Mouse (Mus musculus): Measurements from ENCODE around the gene Adgrg3. TPM values are rescaled to one million over a fixed set of nuclear protein-coding genes. Genes with fewer than 3 reads are reported as not detected.
A peak's percentile ranks its signal among the peaks of the same experiment; 100 is the strongest.

Gene Adgrg3
- polyA plus RNA-seq (2015; fragmentation: Nextera tagmentation; extraction: Ambion mirVana), result 3.0 and 3.3 TPM in 2 replicates

GRCm38 (mm10) chr8:95017451-95017850 is at the start of gene Adgrg3:
Adgrg3 (plus strand) TSS chr8:95017692.
- 74% methylated on average over 11 of the region's 11 CpGs for WGBS
- Histone ChIP-seq H3K4me2 (replicated peaks) (no peak within 1 kb of the TSS), H3K36me3 (no peaks in the 10 kb centered on the region), H3K27ac (no peak within 1 kb of the TSS), H3K4me1 (no peaks in the 10 kb centered on the region), H3K27me3 (no peaks in the 10 kb centered on the region), H3K4me3 (no peak within 1 kb of the TSS), H3K9ac (no peak within 1 kb of the TSS), H3K9me3 (no peaks in the 10 kb centered on the region)
- ATAC-seq (ENCODE audit: low FRiP score, low read depth), result no peak

GRCm38 (mm10) chr8:94973270-94973669 is 44.2 kb upstream of the Adgrg3 start:
- Histone ChIP-seq H3K9me3 (no peaks in the 10 kb centered on the region), H3K4me1 (peaks cover 17% of the 10 kb centered on the region), H3K4me3 (no peak overlapping the region), H3K27me3 (peaks cover 21% of the 10 kb centered on the region), H3K9ac (no peak overlapping the region), H3K36me3 (no peaks in the 10 kb centered on the region), H3K4me2 (replicated peaks) (no peak overlapping the region), H3K27ac (no peak overlapping the region)
- no peak for ATAC-seq (ENCODE audit: low FRiP score, low read depth)
- WGBS, result 84% methylated on average over 9 of the region's 9 CpGs

GRCm38 (mm10) chr8:94973786-94974185 is 43.7 kb upstream of the Adgrg3 start:
- Histone ChIP-seq H3K9ac (no peak overlapping the region), H3K4me3 (no peak overlapping the region), H3K4me2 (replicated peaks) (no peak overlapping the region), H3K9me3 (no peaks in the 10 kb centered on the region), H3K27me3 (peaks cover 22% of the 10 kb centered on the region), H3K36me3 (no peaks in the 10 kb centered on the region), H3K27ac (no peak overlapping the region), H3K4me1 (peaks cover 20% of the 10 kb centered on the region)
- 89% methylated on average over 9 of the region's 9 CpGs for WGBS
- ATAC-seq (ENCODE audit: low FRiP score, low read depth), result no peak

- 38% methylated on average over 7 of the region's 7 CpGs for WGBS
- no peaks in the 10 kb centered on the region for H3K9me3 ChIP-seq
- H3K4me3 ChIP-seq, result no peak within 1 kb of the TSS
- no peak for ATAC-seq (ENCODE audit: low FRiP score, low read depth)
- peaks cover 20% of the 10 kb centered on the region for H3K4me1 ChIP-seq
- H3K36me3 ChIP-seq, result no peaks in the 10 kb centered on the region
- H3K4me2 ChIP-seq (replicated peaks), result no peak within 1 kb of the TSS
- H3K27ac ChIP-seq, result no peak within 1 kb of the TSS
- H3K9ac ChIP-seq, result no peak within 1 kb of the TSS
- peaks cover 22% of the 10 kb centered on the region for H3K27me3 ChIP-seq
Observed at GRCm38 (mm10) chr8:94974467-94975165, 42.9 kb upstream of the Adgrg3 start, which contains the start of gene Adgrg1. Adgrg1 (plus strand) TSS chr8:94974751.

GRCm38 (mm10) chr8:94976651-94977417 is 40.7 kb upstream of the Adgrg3 start:
- peak overlapping the region; percentile 30 for H3K4me3 ChIP-seq
- peak; percentile 29; the same call in 1 of the 2 replicates for ATAC-seq (ENCODE audit: low FRiP score, low read depth)
- no peaks in the 10 kb centered on the region for H3K9me3 ChIP-seq
- peak overlapping the region; percentile 61 for H3K4me2 ChIP-seq (replicated peaks)
- peak overlapping the region; percentile 59 for H3K9ac ChIP-seq
- H3K27ac ChIP-seq, result no peak overlapping the region
- WGBS, result 14% methylated on average over 17 of the region's 17 CpGs
- no peaks in the 10 kb centered on the region for H3K36me3 ChIP-seq
- H3K27me3 ChIP-seq, result peaks cover 25% of the 10 kb centered on the region
- H3K4me1 ChIP-seq, result peaks cover 20% of the 10 kb centered on the region

- Histone ChIP-seq H3K9me3 (no peaks in the 10 kb centered on the region), H3K36me3 (no peaks in the 10 kb centered on the region), H3K27me3 (peaks cover 25% of the 10 kb centered on the region), H3K4me3 (peak overlapping the region; percentile 30), H3K9ac (no peak overlapping the region), H3K4me2 (replicated peaks) (peak overlapping the region; percentile 61), H3K27ac (no peak overlapping the region; the same call in 1 of the 2 replicates), H3K4me1 (peaks cover 26% of the 10 kb centered on the region)
- WGBS, result 36% methylated on average over 9 of the region's 9 CpGs
- no peak for ATAC-seq (ENCODE audit: low FRiP score, low read depth)
Observed at GRCm38 (mm10) chr8:94978131-94978530, 39.4 kb upstream of the Adgrg3 start.

GRCm38 (mm10) chr8:94978593-94979319 is 38.7 kb upstream of the Adgrg3 start:
- H3K36me3 ChIP-seq, result no peaks in the 10 kb centered on the region
- H3K9ac ChIP-seq, result no peak overlapping the region
- H3K4me1 ChIP-seq, result peaks cover 32% of the 10 kb centered on the region
- peaks cover 25% of the 10 kb centered on the region for H3K27me3 ChIP-seq
- H3K4me3 ChIP-seq, result peak overlapping the region; percentile 30; the same call in 1 of the 2 replicates
- 77% methylated on average over 13 of the region's 13 CpGs for WGBS
- no peak overlapping the region; the same call in 1 of the 2 replicates for H3K27ac ChIP-seq
- no peak for ATAC-seq (ENCODE audit: low FRiP score, low read depth)
- H3K4me2 ChIP-seq (replicated peaks), result peak overlapping the region; percentile 61
- H3K9me3 ChIP-seq, result no peaks in the 10 kb centered on the region

- ATAC-seq (ENCODE audit: low FRiP score, low read depth), result no peak
- peaks cover 25% of the 10 kb centered on the region for H3K27me3 ChIP-seq
- WGBS, result 86% methylated on average over 5 of the region's 5 CpGs
- H3K9me3 ChIP-seq, result no peaks in the 10 kb centered on the region
- peaks cover 40% of the 10 kb centered on the region for H3K4me1 ChIP-seq
- no peak overlapping the region for H3K4me3 ChIP-seq
- H3K9ac ChIP-seq, result no peak overlapping the region
- no peak overlapping the region for H3K27ac ChIP-seq
- H3K36me3 ChIP-seq, result no peaks in the 10 kb centered on the region
- H3K4me2 ChIP-seq (replicated peaks), result no peak overlapping the region
Observed at GRCm38 (mm10) chr8:94980176-94980575, 37.3 kb upstream of the Adgrg3 start.

GRCm38 (mm10) chr8:94980976-94981375 is 36.5 kb upstream of the Adgrg3 start:
- Histone ChIP-seq H3K4me2 (replicated peaks) (no peak overlapping the region), H3K9ac (no peak overlapping the region), H3K27ac (no peak overlapping the region), H3K4me1 (peaks cover 40% of the 10 kb centered on the region), H3K36me3 (no peaks in the 10 kb centered on the region), H3K4me3 (no peak overlapping the region), H3K9me3 (no peaks in the 10 kb centered on the region), H3K27me3 (peaks cover 25% of the 10 kb centered on the region)
- 58% methylated on average over 8 of the region's 8 CpGs for WGBS
- no peak for ATAC-seq (ENCODE audit: low FRiP score, low read depth)

GRCm38 (mm10) chr8:94981848-94982247 is 35.6 kb upstream of the Adgrg3 start:
- Histone ChIP-seq H3K4me2 (replicated peaks) (no peak overlapping the region), H3K27me3 (peaks cover 17% of the 10 kb centered on the region), H3K4me1 (peaks cover 41% of the 10 kb centered on the region), H3K36me3 (no peaks in the 10 kb centered on the region), H3K9me3 (no peaks in the 10 kb centered on the region), H3K27ac (no peak overlapping the region), H3K4me3 (no peak overlapping the region), H3K9ac (no peak overlapping the region)
- no peak for ATAC-seq (ENCODE audit: low FRiP score, low read depth)
- 73% methylated on average over 7 of the region's 7 CpGs for WGBS

GRCm38 (mm10) chr8:94983146-94983545 is 34.3 kb upstream of the Adgrg3 start:
- H3K27me3 ChIP-seq, result peaks cover 5% of the 10 kb centered on the region
- peak overlapping the region; percentile 23; the same call in 1 of the 2 replicates for H3K4me2 ChIP-seq (replicated peaks)
- H3K9me3 ChIP-seq, result no peaks in the 10 kb centered on the region
- peaks cover 29% of the 10 kb centered on the region for H3K4me1 ChIP-seq
- no peaks in the 10 kb centered on the region for H3K36me3 ChIP-seq
- H3K9ac ChIP-seq, result no peak overlapping the region
- H3K4me3 ChIP-seq, result no peak overlapping the region
- 21% methylated on average over 5 of the region's 5 CpGs for WGBS
- no peak overlapping the region for H3K27ac ChIP-seq
- ATAC-seq (ENCODE audit: low FRiP score, low read depth), result no peak
